Mouse (Mus musculus): Measurements from ENCODE around the gene Ube2e1. TPM values are rescaled to one million over a fixed set of nuclear protein-coding genes. Genes with fewer than 3 reads are reported as not detected.

Ube2e1 gene
- polyA plus RNA-seq, 1 experiment from 2014 or later: 64.2 TPM

- H3K9me3 ChIP-seq (ENCODE audit: control insufficient read depth, low read length): no peaks in the 10 kb centered on the region
- ATAC-seq (ENCODE audit: insufficient read depth, low FRiP score, low TSS enrichment): no peak
- no peak for DNase-seq (ENCODE audit: low spot score)
These were observed 9.4 kb upstream of the Ube2e1 start for GRCm38 (mm10) chr14:18341088-18341487.

GRCm38 (mm10) chr14:18336106-18336505, 4.4 kb upstream of the Ube2e1 start:
- Histone ChIP-seq H3K36me3 (ENCODE audit: control insufficient read depth, insufficient read depth, low read length) (no peaks in the 10 kb centered on the region), H3K27ac (ENCODE audit: low read depth, low read length) (no peak overlapping the region), H3K4me1 (ENCODE audit: control insufficient read depth, insufficient read depth, low read length) (no peaks in the 10 kb centered on the region), H3K4me3 (ENCODE audit: low read depth, low read length) (no peak overlapping the region), H3K9me3 (ENCODE audit: control insufficient read depth, low read length) (no peaks in the 10 kb centered on the region), H3K27me3 (ENCODE audit: control insufficient read depth, insufficient read depth, low read length) (no peaks in the 10 kb centered on the region), H3K4me2 (ENCODE audit: low read depth) (no peak overlapping the region), H3K9ac (ENCODE audit: low read length) (no peak overlapping the region)
- ATAC-seq (ENCODE audit: insufficient read depth, low FRiP score, low TSS enrichment): no peak
- DNase-seq (ENCODE audit: low spot score): no peak

More at GRCm38 (mm10) chr14:18341088-18341487, 9.4 kb upstream of the Ube2e1 start:
- Histone ChIP-seq H3K36me3 (ENCODE audit: control insufficient read depth, insufficient read depth, low read length) (no peaks in the 10 kb centered on the region), H3K9ac (ENCODE audit: low read length) (no peak overlapping the region), H3K27me3 (ENCODE audit: control insufficient read depth, insufficient read depth, low read length) (no peaks in the 10 kb centered on the region), H3K4me1 (ENCODE audit: control insufficient read depth, insufficient read depth, low read length) (no peaks in the 10 kb centered on the region), H3K4me3 (ENCODE audit: low read depth, low read length) (no peak overlapping the region), H3K27ac (ENCODE audit: low read depth, low read length) (no peak overlapping the region), H3K4me2 (ENCODE audit: low read depth) (no peak overlapping the region)
- WGBS: 90% methylated on average over 3 of the region's 3 CpGs

GRCm38 (mm10) chr14:18330789-18331692, 618 bp downstream of the Ube2e1 start:
- peak; percentile 54 for ATAC-seq (ENCODE audit: insufficient read depth, low FRiP score, low TSS enrichment)
- Histone ChIP-seq H3K27me3 (ENCODE audit: control insufficient read depth, insufficient read depth, low read length) (no peaks in the 10 kb centered on the region), H3K27ac (ENCODE audit: low read depth, low read length) (peak overlapping the region; percentile 75), H3K9me3 (ENCODE audit: control insufficient read depth, low read length) (no peaks in the 10 kb centered on the region), H3K9ac (ENCODE audit: low read length) (peak overlapping the region; percentile 98), H3K4me2 (ENCODE audit: low read depth) (peak overlapping the region; percentile 60), H3K36me3 (ENCODE audit: control insufficient read depth, insufficient read depth, low read length) (no peaks in the 10 kb centered on the region; the same call in 1 of the 2 replicates), H3K4me1 (ENCODE audit: control insufficient read depth, insufficient read depth, low read length) (peaks cover 5% of the 10 kb centered on the region), H3K4me3 (ENCODE audit: low read depth, low read length) (peak overlapping the region; percentile 76)
- under 1% methylated on average over 36 of the region's 99 CpGs for WGBS
- peak; percentile 54 for DNase-seq (ENCODE audit: low spot score)

GRCm38 (mm10) chr14:18326968-18327672, 4.5 kb downstream of the Ube2e1 start:
- Histone ChIP-seq H3K4me3 (ENCODE audit: low read depth, low read length) (peak overlapping the region; percentile 37), H3K27ac (ENCODE audit: low read depth, low read length) (peak overlapping the region; percentile 47), H3K27me3 (ENCODE audit: control insufficient read depth, insufficient read depth, low read length) (no peaks in the 10 kb centered on the region), H3K4me2 (ENCODE audit: low read depth) (peak overlapping the region; percentile 54), H3K36me3 (ENCODE audit: control insufficient read depth, insufficient read depth, low read length) (no peaks in the 10 kb centered on the region; the same call in 1 of the 2 replicates), H3K9me3 (ENCODE audit: control insufficient read depth, low read length) (no peaks in the 10 kb centered on the region), H3K4me1 (ENCODE audit: control insufficient read depth, insufficient read depth, low read length) (peaks cover 5% of the 10 kb centered on the region), H3K9ac (ENCODE audit: low read length) (peak overlapping the region; percentile 61)
- ATAC-seq (ENCODE audit: insufficient read depth, low FRiP score, low TSS enrichment) (peak; percentile 62), DNase-seq (ENCODE audit: low spot score) (peak; percentile 65)
- WGBS: 1% methylated on average over 37 of the region's 37 CpGs

GRCm38 (mm10) chr14:18317457-18318411, 13.9 kb downstream of the Ube2e1 start:
- no peaks in the 10 kb centered on the region for H3K27me3 ChIP-seq (ENCODE audit: control insufficient read depth, insufficient read depth, low read length)
- ATAC-seq (ENCODE audit: insufficient read depth, low FRiP score, low TSS enrichment): no peak
- H3K9me3 ChIP-seq (ENCODE audit: control insufficient read depth, low read length): no peaks in the 10 kb centered on the region
- 84% methylated on average over 11 of the region's 11 CpGs for WGBS
- no peak overlapping the region for H3K4me2 ChIP-seq (ENCODE audit: low read depth)
- DNase-seq (ENCODE audit: low spot score): no peak
- no peak overlapping the region for H3K4me3 ChIP-seq (ENCODE audit: low read depth, low read length)
- H3K27ac ChIP-seq (ENCODE audit: low read depth, low read length): no peak overlapping the region
- H3K4me1 ChIP-seq (ENCODE audit: control insufficient read depth, insufficient read depth, low read length): no peaks in the 10 kb centered on the region
- H3K36me3 ChIP-seq (ENCODE audit: control insufficient read depth, insufficient read depth, low read length): no peaks in the 10 kb centered on the region
- no peak overlapping the region for H3K9ac ChIP-seq (ENCODE audit: low read length)

- 97% methylated on average over 5 of the region's 5 CpGs for WGBS
These were observed 27.5 kb downstream of the Ube2e1 start for GRCm38 (mm10) chr14:18304165-18304564.

GRCm38 (mm10) chr14:18303262-18303661, 28.4 kb downstream of the Ube2e1 start:
- ATAC-seq (ENCODE audit: insufficient read depth, low FRiP score, low TSS enrichment): no peak
- Histone ChIP-seq H3K4me3 (ENCODE audit: low read depth, low read length) (no peak overlapping the region), H3K9ac (ENCODE audit: low read length) (no peak overlapping the region), H3K27me3 (ENCODE audit: control insufficient read depth, insufficient read depth, low read length) (no peaks in the 10 kb centered on the region), H3K4me2 (ENCODE audit: low read depth) (no peak overlapping the region), H3K9me3 (ENCODE audit: control insufficient read depth, low read length) (no peaks in the 10 kb centered on the region), H3K27ac (ENCODE audit: low read depth, low read length) (no peak overlapping the region), H3K4me1 (ENCODE audit: control insufficient read depth, insufficient read depth, low read length) (no peaks in the 10 kb centered on the region), H3K36me3 (ENCODE audit: control insufficient read depth, insufficient read depth, low read length) (0 out of 2 replicates have a peak, but pooled peaks cover 2% of the 10 kb centered on the region)
- no peak for DNase-seq (ENCODE audit: low spot score)
- WGBS: 91% methylated on average over 4 of the region's 4 CpGs

More at GRCm38 (mm10) chr14:18304165-18304564, 27.5 kb downstream of the Ube2e1 start:
- H3K9me3 ChIP-seq (ENCODE audit: control insufficient read depth, low read length): no peaks in the 10 kb centered on the region
- H3K4me3 ChIP-seq (ENCODE audit: low read depth, low read length): no peak overlapping the region
- 0 out of 2 replicates have a peak, but pooled peaks cover 2% of the 10 kb centered on the region for H3K36me3 ChIP-seq (ENCODE audit: control insufficient read depth, insufficient read depth, low read length)
- no peak overlapping the region for H3K27ac ChIP-seq (ENCODE audit: low read depth, low read length)
- no peak for ATAC-seq (ENCODE audit: insufficient read depth, low FRiP score, low TSS enrichment)
- DNase-seq (ENCODE audit: low spot score): no peak
- H3K27me3 ChIP-seq (ENCODE audit: control insufficient read depth, insufficient read depth, low read length): no peaks in the 10 kb centered on the region
- H3K9ac ChIP-seq (ENCODE audit: low read length): no peak overlapping the region
- H3K4me1 ChIP-seq (ENCODE audit: control insufficient read depth, insufficient read depth, low read length): no peaks in the 10 kb centered on the region
- no peak overlapping the region for H3K4me2 ChIP-seq (ENCODE audit: low read depth)

- Histone ChIP-seq H3K4me2 (ENCODE audit: low read depth) (no peak overlapping the region), H3K27ac (ENCODE audit: low read depth, low read length) (no peak overlapping the region), H3K4me3 (ENCODE audit: low read depth, low read length) (no peak overlapping the region), H3K27me3 (ENCODE audit: control insufficient read depth, insufficient read depth, low read length) (no peaks in the 10 kb centered on the region), H3K9me3 (ENCODE audit: control insufficient read depth, low read length) (no peaks in the 10 kb centered on the region), H3K36me3 (ENCODE audit: control insufficient read depth, insufficient read depth, low read length) (0 out of 2 replicates have a peak, but pooled peaks cover 2% of the 10 kb centered on the region), H3K4me1 (ENCODE audit: control insufficient read depth, insufficient read depth, low read length) (no peaks in the 10 kb centered on the region), H3K9ac (ENCODE audit: low read length) (no peak overlapping the region)
- WGBS: 83% methylated on average over 3 of the region's 3 CpGs
- DNase-seq (ENCODE audit: low spot score) (no peak), ATAC-seq (ENCODE audit: insufficient read depth, low FRiP score, low TSS enrichment) (no peak)
These were observed 28.9 kb downstream of the Ube2e1 start for GRCm38 (mm10) chr14:18302750-18303149.

All from neural tube, embryonic 11.5 days (tissue).